Mouse (Mus musculus): ENCODE results near the gene Serpinb12. TPM values are rescaled to one million over a fixed set of nuclear protein-coding genes. Genes with fewer than 3 reads are reported as not detected.

The Serpinb12 gene
- polyA plus RNA-seq, 1 experiment from 2014 or later: not detected

DNA sequence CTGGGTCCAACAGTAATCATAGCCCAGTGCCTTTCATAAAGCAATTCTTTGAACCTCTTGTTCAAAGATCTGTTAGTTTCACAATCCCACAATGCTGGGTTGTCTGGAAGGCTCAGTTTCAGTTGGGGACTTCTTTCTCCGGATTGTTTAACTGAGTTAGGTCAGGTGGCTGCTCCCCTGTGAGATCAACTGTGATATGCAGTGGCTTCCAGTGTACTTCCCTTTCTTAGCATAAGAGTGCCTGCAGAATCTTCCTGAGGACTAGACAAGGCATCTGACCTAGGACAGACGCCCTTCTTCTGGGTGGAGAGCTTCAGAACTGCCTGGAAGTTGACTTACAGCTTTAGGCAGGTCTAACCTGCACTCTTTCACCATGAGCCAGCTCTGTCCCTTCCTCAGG, 49.6 kb downstream of the Serpinb12 start:
- Histone ChIP-seq H3K4me3 (ENCODE audit: low read depth, low read length) (no peak overlapping the region), H3K27me3 (ENCODE audit: control insufficient read depth, insufficient read depth, low read length) (no peaks in the 10 kb centered on the region), H3K4me1 (ENCODE audit: control insufficient read depth, insufficient read depth, low read length) (no peaks in the 10 kb centered on the region), H3K36me3 (ENCODE audit: control insufficient read depth, insufficient read depth, low read length) (no peaks in the 10 kb centered on the region), H3K9ac (ENCODE audit: low read length) (no peak overlapping the region), H3K9me3 (ENCODE audit: control insufficient read depth, low read length) (no peaks in the 10 kb centered on the region), H3K27ac (ENCODE audit: low read depth, low read length) (no peak overlapping the region), H3K4me2 (no peak overlapping the region)
- WGBS: 75% methylated on average over 2 of the region's 2 CpGs
- no peak for DNase-seq (ENCODE audit: low spot score, missing footprints)
- ATAC-seq (ENCODE audit: low FRiP score): no peak

- Histone ChIP-seq H3K4me2 (no peak overlapping the region), H3K36me3 (ENCODE audit: control insufficient read depth, insufficient read depth, low read length) (no peaks in the 10 kb centered on the region), H3K9me3 (ENCODE audit: control insufficient read depth, low read length) (no peaks in the 10 kb centered on the region), H3K27me3 (ENCODE audit: control insufficient read depth, insufficient read depth, low read length) (no peaks in the 10 kb centered on the region), H3K9ac (ENCODE audit: low read length) (no peak overlapping the region), H3K4me3 (ENCODE audit: low read depth, low read length) (no peak overlapping the region), H3K27ac (ENCODE audit: low read depth, low read length) (no peak overlapping the region), H3K4me1 (ENCODE audit: control insufficient read depth, insufficient read depth, low read length) (no peaks in the 10 kb centered on the region)
- ATAC-seq (ENCODE audit: low FRiP score) (no peak), DNase-seq (ENCODE audit: low spot score, missing footprints) (no peak)
- 82% methylated on average over 13 of the region's 13 CpGs for WGBS
These were observed 66.2 kb downstream of the Serpinb12 start for GRCm38 (mm10) chr1:107000424-107000823.

DNA sequence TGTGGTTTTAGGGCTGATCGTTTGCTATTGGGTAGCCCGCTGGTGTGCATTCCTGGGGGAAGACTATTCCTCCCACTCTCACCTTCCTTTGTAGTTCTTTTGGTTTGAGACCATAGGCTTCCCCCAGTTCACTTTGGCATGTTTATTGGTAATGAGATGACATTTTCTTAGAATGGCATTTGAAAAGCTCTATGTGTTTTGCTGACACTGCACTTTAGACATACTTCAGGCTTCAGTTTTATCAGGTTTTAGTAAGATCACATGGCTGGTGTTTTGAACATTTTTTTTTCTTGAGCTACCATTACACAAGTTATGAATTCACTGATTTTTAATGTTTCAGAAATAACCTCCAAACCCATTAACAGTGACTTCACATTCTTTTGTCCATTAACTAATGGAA, 67.5 kb downstream of the Serpinb12 start:
- ATAC-seq (ENCODE audit: low FRiP score) (no peak), DNase-seq (ENCODE audit: low spot score, missing footprints) (no peak)
- no peaks in the 10 kb centered on the region for H3K4me1 ChIP-seq (ENCODE audit: control insufficient read depth, insufficient read depth, low read length)
- H3K27ac ChIP-seq (ENCODE audit: low read depth, low read length): no peak overlapping the region
- no peaks in the 10 kb centered on the region for H3K9me3 ChIP-seq (ENCODE audit: control insufficient read depth, low read length)
- WGBS: 74% methylated on average over 2 of the region's 2 CpGs
- H3K4me3 ChIP-seq (ENCODE audit: low read depth, low read length): no peak overlapping the region
- H3K9ac ChIP-seq (ENCODE audit: low read length): no peak overlapping the region
- no peak overlapping the region for H3K4me2 ChIP-seq
- H3K27me3 ChIP-seq (ENCODE audit: control insufficient read depth, insufficient read depth, low read length): no peaks in the 10 kb centered on the region
- H3K36me3 ChIP-seq (ENCODE audit: control insufficient read depth, insufficient read depth, low read length): no peaks in the 10 kb centered on the region

GRCm38 (mm10) chr1:107006316-107006715, 72.1 kb downstream of the Serpinb12 start:
- H3K27me3 ChIP-seq (ENCODE audit: control insufficient read depth, insufficient read depth, low read length): no peaks in the 10 kb centered on the region
- no peaks in the 10 kb centered on the region for H3K36me3 ChIP-seq (ENCODE audit: control insufficient read depth, insufficient read depth, low read length)
- no peak for DNase-seq (ENCODE audit: low spot score, missing footprints)
- no peak overlapping the region for H3K9ac ChIP-seq (ENCODE audit: low read length)
- WGBS: 62% methylated on average over 3 of the region's 3 CpGs
- no peaks in the 10 kb centered on the region for H3K4me1 ChIP-seq (ENCODE audit: control insufficient read depth, insufficient read depth, low read length)
- no peak overlapping the region for H3K4me3 ChIP-seq (ENCODE audit: low read depth, low read length)
- no peaks in the 10 kb centered on the region for H3K9me3 ChIP-seq (ENCODE audit: control insufficient read depth, low read length)
- ATAC-seq (ENCODE audit: low FRiP score): peak; percentile 40; the same call in 1 of the 2 replicates
- H3K4me2 ChIP-seq: no peak overlapping the region
- no peak overlapping the region for H3K27ac ChIP-seq (ENCODE audit: low read depth, low read length)

Other genes with a start within 250 kb of the Serpinb12 start
- 5.7 and 6.2 TPM in 2 replicates for gene Bcl2, start 220.2 kb upstream of the Serpinb12 start, polyA plus RNA-seq (2014; fragmentation: Nextera tagmentation; extraction: Ambion mirVana)
- 7.8 and 9.0 TPM in 2 replicates for gene Kdsr, start 174.7 kb upstream of the Serpinb12 start, polyA plus RNA-seq (2014; fragmentation: Nextera tagmentation; extraction: Ambion mirVana)
- gene Vps4b, start 137.7 kb upstream of the Serpinb12 start, polyA plus RNA-seq (2014; fragmentation: Nextera tagmentation; extraction: Ambion mirVana): 67.1 and 76.4 TPM in 2 replicates
- gene Serpinb5, start 73.3 kb upstream of the Serpinb12 start, polyA plus RNA-seq (2014; fragmentation: Nextera tagmentation; extraction: Ambion mirVana): not detected in 2 replicates
- gene Serpinb13, start 46.5 kb downstream of the Serpinb12 start, polyA plus RNA-seq (2014; fragmentation: Nextera tagmentation; extraction: Ambion mirVana): not detected in 2 replicates
- gene Serpinb3a, start 117.9 kb downstream of the Serpinb12 start, polyA plus RNA-seq (2014; fragmentation: Nextera tagmentation; extraction: Ambion mirVana): not detected in 2 replicates
- not detected in 2 replicates for gene Serpinb3d, start 149.1 kb downstream of the Serpinb12 start, polyA plus RNA-seq (2014; fragmentation: Nextera tagmentation; extraction: Ambion mirVana)